In genomic region chr3:146994670-146995415, GRCm38 (mm10) we compare ENCODE assay signal across 10 mouse cellular contexts.
A peak's percentile ranks its signal among the peaks of the same experiment; 100 is the strongest.
DNase-seq lines count a peak whose midpoint lies in the region; ATAC-seq and TF ChIP-seq lines count a peak whose summit lies in the region.
"Had no signal": no experiment of that assay in that cellular context is flagged by ENCODE, and none has a peak within 500 bp of the region (broad histone marks: within the 10 kb centered on the region; RNA-seq: fewer than 3 reads in every experiment).

No protein-coding gene starts in this region.

- TF ChIP-seq CTCF in hindbrain, postnatal 0 days (IDR thresholded peaks at IDR 0.05; ENCODE audit: low read depth), result no peak
- no peak for TF ChIP-seq CTCF in stomach, postnatal 0 days (IDR thresholded peaks at IDR 0.05; ENCODE audit: low read depth)

- 68% methylated on average over 15 of the region's 15 CpGs for WGBS in hindbrain, embryonic 11.5 days
- 70% methylated on average over 15 of the region's 15 CpGs for WGBS in hindbrain, embryonic 10.5 days
- WGBS in midbrain, embryonic 15.5 days, result 73% methylated on average over 15 of the region's 15 CpGs
- WGBS in midbrain, embryonic 10.5 days, result 78% methylated on average over 15 of the region's 15 CpGs
- 63% methylated on average over 15 of the region's 15 CpGs for WGBS in hindbrain, postnatal 0 days
- 59% methylated on average over 15 of the region's 15 CpGs for WGBS in stomach, postnatal 0 days

- H3K27me3 ChIP-seq in hindbrain, embryonic 11.5 days (ENCODE audit: control insufficient read depth, insufficient read depth, low read length), result no peaks in the 10 kb centered on the region
- H3K27me3 ChIP-seq in hindbrain, embryonic 10.5 days (ENCODE audit: insufficient read depth, poor library complexity, severe bottlenecking), result no peaks in the 10 kb centered on the region
- no peaks in the 10 kb centered on the region for H3K27me3 ChIP-seq in midbrain, embryonic 15.5 days (replicated peaks)
- no peaks in the 10 kb centered on the region; the same call in 1 of the 2 replicates for H3K27me3 ChIP-seq in midbrain, embryonic 10.5 days (ENCODE audit: low read depth, poor library complexity, severe bottlenecking)
- H3K27me3 ChIP-seq in hindbrain, postnatal 0 days (ENCODE audit: insufficient read depth, low read length), result no peaks in the 10 kb centered on the region
- no peaks in the 10 kb centered on the region for H3K27me3 ChIP-seq in stomach, postnatal 0 days (ENCODE audit: control insufficient read depth, insufficient read depth, low read length)

- H3K4me3 ChIP-seq in hindbrain, embryonic 11.5 days (ENCODE audit: low read depth, low read length), result no peak overlapping the region
- H3K4me3 ChIP-seq in hindbrain, embryonic 10.5 days, result no peak overlapping the region
- H3K4me3 ChIP-seq in midbrain, embryonic 15.5 days, result no peak overlapping the region
- H3K4me3 ChIP-seq in midbrain, embryonic 10.5 days, result no peak overlapping the region
- H3K4me3 ChIP-seq in hindbrain, postnatal 0 days (ENCODE audit: low read length), result no peak overlapping the region
- no peak overlapping the region for H3K4me3 ChIP-seq in stomach, postnatal 0 days (ENCODE audit: low read depth, low read length)

- H3K27ac ChIP-seq in hindbrain, embryonic 11.5 days (ENCODE audit: low read depth, low read length), result no peak overlapping the region
- H3K27ac ChIP-seq in hindbrain, embryonic 10.5 days, result no peak overlapping the region
- H3K27ac ChIP-seq in midbrain, embryonic 15.5 days, result no peak overlapping the region
- H3K27ac ChIP-seq in midbrain, embryonic 10.5 days (replicated peaks), result no peak overlapping the region
- H3K27ac ChIP-seq in hindbrain, postnatal 0 days, result no peak overlapping the region
- no peak overlapping the region for H3K27ac ChIP-seq in stomach, postnatal 0 days (replicated peaks)

- H3K9ac ChIP-seq in hindbrain, embryonic 11.5 days (ENCODE audit: low read depth, low read length), result no peak overlapping the region
- no peak overlapping the region for H3K9ac ChIP-seq in midbrain, embryonic 15.5 days
- H3K9ac ChIP-seq in hindbrain, postnatal 0 days (replicated peaks; ENCODE audit: low read length), result no peak overlapping the region
- no peak overlapping the region for H3K9ac ChIP-seq in stomach, postnatal 0 days (ENCODE audit: low read length)

- H3K4me1 ChIP-seq in hindbrain, embryonic 11.5 days (replicated peaks; ENCODE audit: control insufficient read depth, insufficient read depth, low read length), result no peaks in the 10 kb centered on the region
- no peaks in the 10 kb centered on the region for H3K4me1 ChIP-seq in hindbrain, embryonic 10.5 days (replicated peaks)
- H3K4me1 ChIP-seq in midbrain, embryonic 15.5 days, result no peaks in the 10 kb centered on the region
- H3K4me1 ChIP-seq in midbrain, embryonic 10.5 days, result no peaks in the 10 kb centered on the region
- no peaks in the 10 kb centered on the region for H3K4me1 ChIP-seq in hindbrain, postnatal 0 days (ENCODE audit: insufficient read depth, low read length)
- H3K4me1 ChIP-seq in stomach, postnatal 0 days (replicated peaks; ENCODE audit: control insufficient read depth, insufficient read depth), result no peaks in the 10 kb centered on the region

- no peaks in the 10 kb centered on the region for H3K36me3 ChIP-seq in hindbrain, embryonic 11.5 days (ENCODE audit: control insufficient read depth, insufficient read depth, low read length)
- H3K36me3 ChIP-seq in hindbrain, embryonic 10.5 days, result no peaks in the 10 kb centered on the region
- H3K36me3 ChIP-seq in midbrain, embryonic 15.5 days (replicated peaks), result no peaks in the 10 kb centered on the region
- H3K36me3 ChIP-seq in midbrain, embryonic 10.5 days, result no peaks in the 10 kb centered on the region
- no peaks in the 10 kb centered on the region for H3K36me3 ChIP-seq in hindbrain, postnatal 0 days (ENCODE audit: insufficient read depth, low read length)
- no peaks in the 10 kb centered on the region for H3K36me3 ChIP-seq in stomach, postnatal 0 days (ENCODE audit: control insufficient read depth, insufficient read depth, low read length)

- DNase-seq in hindbrain, embryonic 11.5 days (ENCODE audit: low spot score), result no peak
- DNase-seq in hindbrain, embryonic 10.5 days (ENCODE audit: low spot score), result no peak
- no peak for DNase-seq in midbrain, embryonic 10.5 days (ENCODE audit: low spot score)
- no peak for DNase-seq in hindbrain, postnatal 0 days (ENCODE audit: low spot score)
- DNase-seq in stomach, postnatal 0 days (ENCODE audit: low spot score), result peak; percentile 40
- no peak for DNase-seq in layer of hippocampus, postnatal 36 days
- DNase-seq in layer of hippocampus, postnatal 25 days (ENCODE audit: extremely low spot score in 1 of 2, low spot score in 1 of 2), result no peak
- DNase-seq: cerebellum, adult 9-11 months; spleen, adult 18-20 months had no signal

- 0 out of 2 replicates have a peak, but pooled peaks have one; percentile 33 for ATAC-seq in hindbrain, embryonic 11.5 days (ENCODE audit: low FRiP score)
- no peak for ATAC-seq in midbrain, embryonic 15.5 days (replicated peaks)
- ATAC-seq in hindbrain, postnatal 0 days, result no peak
- 0 out of 2 replicates have a peak, but pooled peaks have one; percentile 64 for ATAC-seq in stomach, postnatal 0 days (ENCODE audit: low FRiP score, low TSS enrichment)

- no peak for TF ChIP-seq EP300 in stomach, postnatal 0 days (optimal IDR thresholded peaks at IDR 0.05)

- H3K4me2 ChIP-seq in hindbrain, embryonic 11.5 days (replicated peaks; ENCODE audit: low read depth, low read length), result no peak overlapping the region
- peak overlapping the region; percentile 29; the same call in 1 of the 2 replicates for H3K4me2 ChIP-seq in midbrain, embryonic 15.5 days
- peak overlapping the region; percentile 35; the same call in 1 of the 2 replicates for H3K4me2 ChIP-seq in hindbrain, postnatal 0 days (ENCODE audit: low read depth, low read length)
- peak overlapping the region; percentile 28 for H3K4me2 ChIP-seq in stomach, postnatal 0 days (replicated peaks; ENCODE audit: low read depth)

- no peaks in the 10 kb centered on the region for H3K9me3 ChIP-seq in hindbrain, embryonic 11.5 days (ENCODE audit: control insufficient read depth, low read length)
- no peaks in the 10 kb centered on the region for H3K9me3 ChIP-seq in hindbrain, embryonic 10.5 days
- H3K9me3 ChIP-seq in midbrain, embryonic 15.5 days, result no peaks in the 10 kb centered on the region
- no peaks in the 10 kb centered on the region for H3K9me3 ChIP-seq in midbrain, embryonic 10.5 days (replicated peaks)
- no peaks in the 10 kb centered on the region for H3K9me3 ChIP-seq in hindbrain, postnatal 0 days (ENCODE audit: low read length)
- H3K9me3 ChIP-seq in stomach, postnatal 0 days (ENCODE audit: control insufficient read depth, low read length), result no peaks in the 10 kb centered on the region

Comparison
In these comparisons a context has a peak if more than half of its experiments do, and no peak if none do; other contexts are left out.
1. ATAC-seq: peak in hindbrain, embryonic 11.5 days (single experiment) and stomach, postnatal 0 days (single experiment); none in midbrain, embryonic 15.5 days (single experiment) and hindbrain, postnatal 0 days (single experiment).